8 mouse cellular contexts compared by ENCODE assay signal in genomic region chr19:8821146-8821545, GRCm38 (mm10). TPM values are rescaled to one million over a fixed set of nuclear protein-coding genes. Genes with fewer than 3 reads are reported as not detected.
DNase-seq lines count a peak whose midpoint lies in the region; ATAC-seq and TF ChIP-seq lines count a peak whose summit lies in the region.

No protein-coding gene starts in this region.

- intact Hi-C loops in gastrocnemius, postnatal 36 days (cut with DNase I), result no loop called here

- no peak for TF ChIP-seq POLR2A in olfactory bulb, adult 2 months (IDR thresholded peaks at IDR 0.05; ENCODE audit: insufficient read depth, low read depth, low read length)

- H3K36me3 ChIP-seq in lung, embryonic 14.5 days (ENCODE audit: insufficient read depth), result peaks cover 48% of the 10 kb centered on the region
- peaks cover 41% of the 10 kb centered on the region for H3K36me3 ChIP-seq in forebrain, embryonic 12.5 days (replicated peaks)
- peaks cover 59% of the 10 kb centered on the region for H3K36me3 ChIP-seq in limb, embryonic 10.5 days

- peak; percentile 39 for DNase-seq in lung, embryonic 14.5 days
- no peak for DNase-seq in lung, postnatal 10 days
- no peak for DNase-seq in limb, embryonic 10.5 days (ENCODE audit: low spot score)
- no peak for DNase-seq in gastrocnemius, postnatal 25 days
- no peak for DNase-seq in gastrocnemius, postnatal 36 days

- ATAC-seq in lung, embryonic 14.5 days (ENCODE audit: insufficient read depth), result no peak
- no peak for ATAC-seq in forebrain, embryonic 12.5 days (ENCODE audit: low FRiP score)
- ATAC-seq in erythroid progenitor cell, adult 5-6 weeks (replicated peaks; ENCODE audit: low FRiP score, poor library complexity, severe bottlenecking), result no peak

- H3K4me3 ChIP-seq in lung, embryonic 14.5 days (ENCODE audit: low read depth, low read length), result peak overlapping the region; percentile 100
- peak overlapping the region; percentile 99 for H3K4me3 ChIP-seq in forebrain, embryonic 12.5 days (replicated peaks)
- peak overlapping the region; percentile 72 for H3K4me3 ChIP-seq in limb, embryonic 10.5 days
- H3K4me3 ChIP-seq in olfactory bulb, adult 2 months (ENCODE audit: insufficient read depth, low read depth, low read length), result peak overlapping the region; percentile 84

- H3K27ac ChIP-seq in lung, embryonic 14.5 days (ENCODE audit: low read depth), result peak overlapping the region; percentile 100; the same call in 1 of the 2 replicates
- peak overlapping the region; percentile 100; the same call in 1 of the 2 replicates for H3K27ac ChIP-seq in forebrain, embryonic 12.5 days
- H3K27ac ChIP-seq in limb, embryonic 10.5 days, result peak overlapping the region; percentile 96
- no peak overlapping the region; the same call in 1 of the 2 replicates for H3K27ac ChIP-seq in olfactory bulb, adult 2 months (ENCODE audit: insufficient read depth, low read depth, low read length)

- peak overlapping the region; percentile 80 for H3K4me2 ChIP-seq in lung, embryonic 14.5 days
- H3K4me2 ChIP-seq in forebrain, embryonic 12.5 days, result peak overlapping the region; percentile 98

- no peak for TF ChIP-seq CTCF in lung, embryonic 14.5 days (IDR thresholded peaks at IDR 0.05; ENCODE audit: low read depth)
- TF ChIP-seq CTCF in olfactory bulb, adult 2 months (IDR thresholded peaks at IDR 0.05; ENCODE audit: insufficient read depth, low read depth, low read length), result no peak

- H3K27me3 ChIP-seq in lung, embryonic 14.5 days (ENCODE audit: insufficient read depth, low read length), result no peaks in the 10 kb centered on the region
- H3K27me3 ChIP-seq in forebrain, embryonic 12.5 days, result no peaks in the 10 kb centered on the region
- H3K27me3 ChIP-seq in limb, embryonic 10.5 days (ENCODE audit: low read depth, poor library complexity, severe bottlenecking), result no peaks in the 10 kb centered on the region

- H3K9ac ChIP-seq in lung, embryonic 14.5 days, result peak overlapping the region; percentile 95
- peak overlapping the region; percentile 98 for H3K9ac ChIP-seq in forebrain, embryonic 12.5 days

- H3K9me3 ChIP-seq in lung, embryonic 14.5 days (ENCODE audit: low read depth, low read length), result no peaks in the 10 kb centered on the region
- no peaks in the 10 kb centered on the region for H3K9me3 ChIP-seq in forebrain, embryonic 12.5 days
- H3K9me3 ChIP-seq in limb, embryonic 10.5 days (replicated peaks), result no peaks in the 10 kb centered on the region

- WGBS in lung, embryonic 14.5 days, result under 1% methylated on average over 7 of the region's 7 CpGs
- 3% methylated on average over 7 of the region's 7 CpGs for WGBS in forebrain, embryonic 12.5 days
- WGBS in limb, embryonic 10.5 days, result 3% methylated on average over 7 of the region's 7 CpGs
- under 1% methylated on average over 7 of the region's 7 CpGs for WGBS in olfactory bulb, adult 2 months

- H3K4me1 ChIP-seq in lung, embryonic 14.5 days (ENCODE audit: insufficient read depth), result peaks cover 16% of the 10 kb centered on the region
- H3K4me1 ChIP-seq in forebrain, embryonic 12.5 days, result peaks cover 46% of the 10 kb centered on the region
- H3K4me1 ChIP-seq in limb, embryonic 10.5 days, result peaks cover 40% of the 10 kb centered on the region
- H3K4me1 ChIP-seq in olfactory bulb, adult 2 months (ENCODE audit: control insufficient read depth, insufficient read depth, low read length), result peaks cover 2% of the 10 kb centered on the region; the same call in 1 of the 2 replicates

RNA-seq across cellular contexts. Expression of gene Hnrnpul2, which starts 1.3 kb away (rescaled TPM):
- 7.9 and 8.3 TPM in 2 replicates for polyA plus RNA-seq in lung, embryonic 14.5 days (2014; fragmentation: Nextera tagmentation; extraction: Ambion mirVana)
- polyA plus RNA-seq in forebrain, embryonic 12.5 days (2016; fragmentation: Nextera tagmentation; extraction: Ambion mirVana), result 7.2 and 7.8 TPM in 2 replicates
- 4.7 and 5.2 TPM in 2 replicates for polyA plus RNA-seq in limb, embryonic 10.5 days (2016; fragmentation: Nextera tagmentation; extraction: Ambion mirVana)
- 134 and 194 TPM in 2 replicates for polyA plus RNA-seq in olfactory bulb, adult 2 months (2012; ENCODE audit: insufficient read depth, insufficient read length, low replicate concordance, missing spikeins)
- 10 to 100 TPM; 34.7 to 38.6 TPM for total RNA-seq in gastrocnemius, postnatal 25 days (2021)
- total RNA-seq in erythroid progenitor cell, adult 5-6 weeks (2015; ENCODE audit: low replicate concordance), result 54.9 and 64.2 TPM in 2 replicates
- total RNA-seq in erythroid progenitor cell, adult 5-6 weeks (2017; ENCODE audit: low replicate concordance), result 154 and 160 TPM in 2 replicates
- total RNA-seq in gastrocnemius, postnatal 36 days (2021), result 10 to 100 TPM; 31.0 to 36.6 TPM

RNA-seq across cellular contexts. Expression of gene Ttc9c, which starts 2.0 kb away (rescaled TPM):
- 53.7 and 55.7 TPM in 2 replicates for polyA plus RNA-seq in lung, embryonic 14.5 days (2014; fragmentation: Nextera tagmentation; extraction: Ambion mirVana)
- polyA plus RNA-seq in forebrain, embryonic 12.5 days (2016; fragmentation: Nextera tagmentation; extraction: Ambion mirVana), result 78.7 and 83.9 TPM in 2 replicates
- 80.2 and 85.2 TPM in 2 replicates for polyA plus RNA-seq in limb, embryonic 10.5 days (2016; fragmentation: Nextera tagmentation; extraction: Ambion mirVana)
- not detected in 2 replicates for polyA plus RNA-seq in olfactory bulb, adult 2 months (2012; ENCODE audit: insufficient read depth, insufficient read length, low replicate concordance, missing spikeins)
- 10 to 100 TPM; 10.9 to 13.1 TPM for total RNA-seq in gastrocnemius, postnatal 25 days (2021)
- 55.8 and 56.6 TPM in 2 replicates for total RNA-seq in erythroid progenitor cell, adult 5-6 weeks (2015; ENCODE audit: low replicate concordance)
- total RNA-seq in erythroid progenitor cell, adult 5-6 weeks (2017; ENCODE audit: low replicate concordance), result 59.4 and 73.3 TPM in 2 replicates
- total RNA-seq in gastrocnemius, postnatal 36 days (2021), result 1 to 10 TPM; 9.2 TPM

RNA-seq across cellular contexts. Expression of gene AC129217.1, which starts 8.4 kb away (rescaled TPM):
- not detected in 2 replicates for polyA plus RNA-seq in lung, embryonic 14.5 days (2014; fragmentation: Nextera tagmentation; extraction: Ambion mirVana)
- polyA plus RNA-seq in forebrain, embryonic 12.5 days (2016; fragmentation: Nextera tagmentation; extraction: Ambion mirVana), result not detected in 2 replicates
- not detected in 2 replicates for polyA plus RNA-seq in limb, embryonic 10.5 days (2016; fragmentation: Nextera tagmentation; extraction: Ambion mirVana)
- polyA plus RNA-seq in olfactory bulb, adult 2 months (2012; ENCODE audit: insufficient read depth, insufficient read length, low replicate concordance, missing spikeins), result not detected in 2 replicates
- total RNA-seq in gastrocnemius, postnatal 25 days (2021), result not detected
- not detected in 2 replicates for total RNA-seq in erythroid progenitor cell, adult 5-6 weeks (2015; ENCODE audit: low replicate concordance)
- total RNA-seq in erythroid progenitor cell, adult 5-6 weeks (2017; ENCODE audit: low replicate concordance), result 9.5 and 15.5 TPM in 2 replicates
- 1 to 10 TPM in 1 of 2 experiments, not detected in 1; 1.4 TPM for total RNA-seq in gastrocnemius, postnatal 36 days (2021)

RNA-seq across cellular contexts. Expression of gene Bscl2, which starts 16.1 kb away (rescaled TPM):
- polyA plus RNA-seq in lung, embryonic 14.5 days (2014; fragmentation: Nextera tagmentation; extraction: Ambion mirVana), result 38.4 and 42.5 TPM in 2 replicates
- 57.5 and 62.9 TPM in 2 replicates for polyA plus RNA-seq in forebrain, embryonic 12.5 days (2016; fragmentation: Nextera tagmentation; extraction: Ambion mirVana)
- 37.2 and 42.5 TPM in 2 replicates for polyA plus RNA-seq in limb, embryonic 10.5 days (2016; fragmentation: Nextera tagmentation; extraction: Ambion mirVana)
- polyA plus RNA-seq in olfactory bulb, adult 2 months (2012; ENCODE audit: insufficient read depth, insufficient read length, low replicate concordance, missing spikeins), result not detected in 2 replicates
- 10 to 100 TPM; 15.7 to 20.8 TPM for total RNA-seq in gastrocnemius, postnatal 25 days (2021)
- 33.9 and 36.0 TPM in 2 replicates for total RNA-seq in erythroid progenitor cell, adult 5-6 weeks (2015; ENCODE audit: low replicate concordance)
- 20.2 and 27.1 TPM in 2 replicates for total RNA-seq in erythroid progenitor cell, adult 5-6 weeks (2017; ENCODE audit: low replicate concordance)
- 10 to 100 TPM; 15.9 to 17.8 TPM for total RNA-seq in gastrocnemius, postnatal 36 days (2021)

RNA-seq across cellular contexts. Expression of gene Gng3, which starts 17.8 kb away (rescaled TPM):
- 1.2 and 2.1 TPM in 2 replicates for polyA plus RNA-seq in lung, embryonic 14.5 days (2014; fragmentation: Nextera tagmentation; extraction: Ambion mirVana)
- 131 and 139 TPM in 2 replicates for polyA plus RNA-seq in forebrain, embryonic 12.5 days (2016; fragmentation: Nextera tagmentation; extraction: Ambion mirVana)
- 5.0 and 7.2 TPM in 2 replicates for polyA plus RNA-seq in limb, embryonic 10.5 days (2016; fragmentation: Nextera tagmentation; extraction: Ambion mirVana)
- not detected in 2 replicates for polyA plus RNA-seq in olfactory bulb, adult 2 months (2012; ENCODE audit: insufficient read depth, insufficient read length, low replicate concordance, missing spikeins)
- not detected for total RNA-seq in gastrocnemius, postnatal 25 days (2021)
- total RNA-seq in erythroid progenitor cell, adult 5-6 weeks (2015; ENCODE audit: low replicate concordance), result not detected in 2 replicates
- total RNA-seq in erythroid progenitor cell, adult 5-6 weeks (2017; ENCODE audit: low replicate concordance), result not detected in 2 replicates
- not detected for total RNA-seq in gastrocnemius, postnatal 36 days (2021)

Comparison
In these comparisons a context has a peak if more than half of its experiments do, and no peak if none do; other contexts are left out.
1. RNA of gene Hnrnpul2, which starts 1.3 kb away (polyA plus RNA-seq): 134 to 194 TPM in olfactory bulb, adult 2 months; 7.9 to 8.3 TPM in lung, embryonic 14.5 days, 7.2 to 7.8 TPM in forebrain, embryonic 12.5 days and 4.7 to 5.2 TPM in limb, embryonic 10.5 days; every median in the first group is over 10 times any median in the second.
2. Peak in every context shown above with its lines, with median percentiles within 50 percentile points of each other: H3K4me3 ChIP-seq.